Mouse (Mus musculus) heart, embryonic 15.5 days (tissue): ENCODE results near the gene Mlh3. TPM values are rescaled to one million over a fixed set of nuclear protein-coding genes. Genes with fewer than 3 reads are reported as not detected.

ENCODE experiments used
- ATAC-seq: fragments of 200-750 bp; cut with Nextera tagmentation; replicated peaks from 2 replicates; pipeline ENCODE4 v1.8.0; 2017; ENCODE audit warnings: low read depth, moderate TSS enrichment; ENCODE audit not compliant: insufficient number of reproducible peaks, insufficient read depth, low FRiP score
- H3K27ac ChIP-seq: fragments of 300-500 bp; sonication (generic); 2 replicates; pipeline ENCODE4 v1.5.1; 2015; ENCODE audit warnings: mild to moderate bottlenecking, inconsistent platforms
- H3K27me3 ChIP-seq: fragments of 300-500 bp; sonication (generic); 2 replicates; pipeline ENCODE4 v1.6.1; 2015; ENCODE audit warnings: inconsistent platforms
- H3K36me3 ChIP-seq: fragments of 300-500 bp; sonication (generic); 2 replicates; pipeline ENCODE4 v1.6.1; 2015; ENCODE audit warnings: mild to moderate bottlenecking, inconsistent platforms
- H3K4me1 ChIP-seq: fragments of 300-500 bp; sonication (generic); replicated peaks from 2 replicates; pipeline ENCODE4 v1.6.1; 2015; ENCODE audit warnings: inconsistent platforms
- H3K4me2 ChIP-seq: fragments of 300-500 bp; sonication (generic); 2 replicates; pipeline ENCODE4 v1.6.1; 2015; ENCODE audit warnings: inconsistent platforms, mild to moderate bottlenecking, moderate library complexity
- H3K4me3 ChIP-seq: fragments of 300-500 bp; sonication (generic); 2 replicates; pipeline ENCODE4 v1.5.1; 2015; ENCODE audit warnings: mild to moderate bottlenecking, inconsistent platforms
- H3K9ac ChIP-seq: fragments of 300-500 bp; sonication (generic); 2 replicates; pipeline ENCODE4 v1.6.1; 2015; ENCODE audit warnings: mild to moderate bottlenecking, inconsistent platforms
- H3K9me3 ChIP-seq: fragments of 300-500 bp; sonication (generic); replicated peaks from 2 replicates; pipeline ENCODE4 v1.6.1; 2016; ENCODE audit warnings: inconsistent platforms
- WGBS: fragments of 180-500 bp; shearing (Covaris S2); methylation state at CpG from one replicate; pipeline ENCODE4 v1.1.7; 2015; ENCODE audit warnings: mixed read lengths; 5-methylcytosine and 5-hydroxymethylcytosine counted together
- microRNA-seq: library from miRNA; unstranded; fragments of <30 nt; microRNA quantifications from one replicate; pipeline ENCODE4, GENCODE M21; 2016
- polyA plus RNA-seq: library from polyadenylated mRNA; unstranded; fragments of >200 nt; fragmentation: Nextera tagmentation; extraction: Ambion mirVana; gene quantifications from 2 replicates; pipeline ENCODE4 v1.2.1, GENCODE M21; 2015

The Mlh3 gene
- polyA plus RNA-seq, 1 experiment from 2014 or later, result 6.2 TPM

DNA sequence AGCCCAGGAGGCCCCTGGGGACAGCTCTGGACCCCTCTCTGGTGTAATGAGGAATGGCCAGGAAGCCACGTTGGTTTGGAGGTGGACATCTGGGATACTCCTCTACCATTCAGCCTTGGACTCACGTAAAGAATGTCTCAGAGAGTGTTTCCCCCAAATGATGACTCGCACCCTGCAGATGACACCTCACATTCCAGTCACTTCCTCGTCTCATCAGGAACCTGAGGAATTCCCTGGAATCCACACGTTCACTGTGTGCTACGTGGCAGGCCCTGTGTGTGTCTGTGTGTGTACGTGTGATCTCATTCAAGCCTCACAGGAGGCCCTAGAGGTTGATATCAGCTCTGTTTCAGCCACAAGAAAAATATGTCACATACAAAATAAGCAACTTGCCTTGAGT is 84.0 kb downstream of the Mlh3 start:
- no peak for ATAC-seq
- Histone ChIP-seq H3K27me3 (peaks cover 3% of the 10 kb centered on the region; the same call in 1 of the 2 replicates), H3K36me3 (no peaks in the 10 kb centered on the region), H3K4me3 (no peak overlapping the region), H3K4me1 (peaks cover 27% of the 10 kb centered on the region), H3K9ac (no peak overlapping the region), H3K9me3 (no peaks in the 10 kb centered on the region), H3K27ac (peak overlapping the region; percentile 59), H3K4me2 (no peak overlapping the region)
- 54% methylated on average over 7 of the region's 7 CpGs for WGBS

DNA sequence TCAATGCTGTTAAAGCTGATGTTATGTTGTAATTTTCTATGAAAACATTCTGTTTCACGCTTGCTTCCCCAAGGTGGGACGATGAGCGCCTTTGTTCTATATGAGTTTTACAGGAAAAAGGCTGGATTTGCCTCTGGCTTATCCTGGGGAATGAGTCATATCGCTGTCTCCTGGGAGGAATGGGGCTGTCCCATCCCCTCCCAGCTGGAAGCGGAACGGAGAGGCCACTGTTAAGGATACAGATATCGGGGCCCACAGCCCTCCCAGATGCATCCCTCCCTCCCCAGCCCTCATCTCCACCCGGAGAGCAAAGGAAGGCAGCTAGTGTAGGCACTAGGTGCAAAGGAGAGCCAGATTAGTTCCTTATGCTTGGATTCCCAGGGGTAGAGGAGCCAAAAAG is 84.6 kb downstream of the Mlh3 start:
- Histone ChIP-seq H3K9ac (no peak overlapping the region), H3K4me3 (no peak overlapping the region), H3K27me3 (peaks cover 3% of the 10 kb centered on the region; the same call in 1 of the 2 replicates), H3K4me2 (no peak overlapping the region), H3K4me1 (peaks cover 29% of the 10 kb centered on the region), H3K9me3 (no peaks in the 10 kb centered on the region), H3K36me3 (no peaks in the 10 kb centered on the region), H3K27ac (peak overlapping the region; percentile 59)
- ATAC-seq, result peak; percentile 67
- 32% methylated on average over 8 of the region's 8 CpGs for WGBS

Small RNAs within 50 kb of the gene (microRNA-seq; reads per million reads assigned to microRNA genes)
- gene Mir6938, result not detected

Other genes starting within 250 kb of the Mlh3 start
- 2.5 TPM in 2 replicates for gene Prox2, start 159.8 kb downstream of the Mlh3 start, polyA plus RNA-seq
- gene Dlst, start 159.8 kb downstream of the Mlh3 start, polyA plus RNA-seq, result 199 and 204 TPM in 2 replicates
- gene Rps6kl1, start 119.3 kb downstream of the Mlh3 start, polyA plus RNA-seq, result 0.87 and 1.9 TPM in 2 replicates
- 8.9 and 9.5 TPM in 2 replicates for gene Pgf, start 92.8 kb downstream of the Mlh3 start, polyA plus RNA-seq
- gene Eif2b2, start 51.1 kb downstream of the Mlh3 start, polyA plus RNA-seq, result 50.1 and 62.3 TPM in 2 replicates
- gene Acyp1, start 17.8 kb upstream of the Mlh3 start, polyA plus RNA-seq, result 57.5 and 71.7 TPM in 2 replicates
- 1.3 and 1.5 TPM in 2 replicates for gene Zc2hc1c, start 18.0 kb upstream of the Mlh3 start, polyA plus RNA-seq
- gene Nek9, start 68.8 kb upstream of the Mlh3 start, polyA plus RNA-seq, result 16.4 and 21.3 TPM in 2 replicates
- gene Tmed10, start 104.2 kb upstream of the Mlh3 start, polyA plus RNA-seq, result 240 and 248 TPM in 2 replicates
- 5.4 and 5.9 TPM in 2 replicates for gene Fos, start 203.3 kb upstream of the Mlh3 start, polyA plus RNA-seq